Mouse (Mus musculus) kidney, embryonic 15.5 days (tissue): Measurements from ENCODE around the gene Gm10153. TPM values are rescaled to one million over a fixed set of nuclear protein-coding genes. Genes with fewer than 3 reads are reported as not detected.
"Not testable (repeated sequence)": the region's sequence is repeated elsewhere in the genome, so short reads cannot be mapped to it uniquely, and the experiment has no call there.

ENCODE experiments used
- ATAC-seq: fragments of 200-750 bp; cut with Nextera tagmentation; replicated peaks from 2 replicates; pipeline ENCODE4 v1.8.0; 2017; ENCODE audit warnings: moderate TSS enrichment; ENCODE audit not compliant: low FRiP score
- H3K27ac ChIP-seq: fragments of 300-500 bp; sonication (generic); 2 replicates; pipeline ENCODE4 v1.5.1; 2015; ENCODE audit warnings: mild to moderate bottlenecking, inconsistent platforms
- H3K27me3 ChIP-seq: fragments of 300-500 bp; sonication (generic); 2 replicates; pipeline ENCODE4 v1.6.1; 2015; ENCODE audit warnings: inconsistent platforms
- H3K36me3 ChIP-seq: fragments of 300-500 bp; sonication (generic); 2 replicates; pipeline ENCODE4 v1.6.1; 2015; ENCODE audit warnings: inconsistent platforms
- H3K4me1 ChIP-seq: fragments of 300-500 bp; sonication (generic); 2 replicates; pipeline ENCODE4 v1.6.1; 2015; ENCODE audit warnings: inconsistent platforms
- H3K4me2 ChIP-seq: fragments of 300-500 bp; sonication (generic); 2 replicates; pipeline ENCODE4 v1.6.1; 2015; ENCODE audit warnings: moderate library complexity, mild to moderate bottlenecking, inconsistent platforms
- H3K4me3 ChIP-seq: fragments of 300-500 bp; sonication (generic); replicated peaks from 2 replicates; pipeline ENCODE4 v1.5.1; 2015; ENCODE audit warnings: mild to moderate bottlenecking, inconsistent platforms
- H3K9ac ChIP-seq: fragments of 300-500 bp; sonication (generic); 2 replicates; pipeline ENCODE4 v1.6.1; 2015; ENCODE audit warnings: mild to moderate bottlenecking, inconsistent platforms
- H3K9me3 ChIP-seq: fragments of 300-500 bp; sonication (generic); replicated peaks from 2 replicates; pipeline ENCODE4 v1.6.1; 2016; ENCODE audit warnings: inconsistent platforms
- WGBS: fragments of 180-500 bp; shearing (Covaris S2); methylation state at CpG from one replicate; pipeline ENCODE4 v1.1.7; 2015; ENCODE audit warnings: mixed read lengths; 5-methylcytosine and 5-hydroxymethylcytosine counted together
- polyA plus RNA-seq: library from polyadenylated mRNA; unstranded; fragments of >200 nt; fragmentation: Nextera tagmentation; extraction: Ambion mirVana; gene quantifications from 2 replicates; pipeline ENCODE4 v1.2.1, GENCODE M21; 2015

The Gm10153 gene
- polyA plus RNA-seq, 1 experiment from 2014 or later = not detected

GRCm38 (mm10) chr7:142175905-142176304 lies 14.3 kb downstream of the Gm10153 start, which contains the start of gene Krtap5-2:
TSS of gene Krtap5-2 (minus strand) at chr7:142176005.
- not testable (repeated sequence) for H3K27me3 ChIP-seq, H3K4me3 ChIP-seq, H3K4me1 ChIP-seq, H3K36me3 ChIP-seq, ATAC-seq, H3K27ac ChIP-seq, H3K9ac ChIP-seq, H3K9me3 ChIP-seq, H3K4me2 ChIP-seq

- 52% methylated on average over 3 of the region's 3 CpGs for WGBS
- Histone ChIP-seq H3K4me2 (no peak overlapping the region), H3K4me3 (no peak overlapping the region)
These were observed 20.4 kb downstream of the Gm10153 start for GRCm38 (mm10) chr7:142169836-142170235.

DNA sequence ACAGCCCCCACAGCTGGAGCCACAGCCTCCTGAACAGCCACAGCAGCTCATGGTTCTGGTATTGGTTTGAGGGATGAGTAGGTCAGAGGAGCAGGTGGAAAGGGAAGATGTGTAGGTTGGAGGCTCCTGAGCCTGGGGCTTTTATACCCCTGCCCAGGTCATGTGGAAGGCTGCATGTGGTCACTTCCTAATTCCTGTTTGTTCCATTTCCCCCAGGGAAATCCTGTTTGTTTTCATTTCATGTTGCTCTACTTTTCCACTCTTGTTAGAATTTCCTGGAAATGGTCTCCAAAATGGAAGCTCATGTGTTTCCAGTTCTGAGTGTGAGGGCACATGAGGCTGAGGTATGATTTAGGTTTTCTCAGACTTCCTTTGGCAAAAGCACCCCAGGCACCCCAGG lies 24.6 kb downstream of the Gm10153 start, which contains the start of gene Gm4553:
Gm4553 (minus strand) TSS at position 101 of the 400 bp plus-strand sequence.
- H3K9ac ChIP-seq, H3K9me3 ChIP-seq, H3K4me1 ChIP-seq, H3K4me3 ChIP-seq, ATAC-seq, H3K4me2 ChIP-seq, H3K27me3 ChIP-seq, H3K27ac ChIP-seq, H3K36me3 ChIP-seq: not testable (repeated sequence)

More at GRCm38 (mm10) chr7:142169836-142170235, 20.4 kb downstream of the Gm10153 start:
- H3K9ac ChIP-seq = no peak overlapping the region
- no peaks in the 10 kb centered on the region for H3K36me3 ChIP-seq
- no peaks in the 10 kb centered on the region for H3K4me1 ChIP-seq
- no peaks in the 10 kb centered on the region for H3K9me3 ChIP-seq
- ATAC-seq = no peak
- no peak overlapping the region for H3K27ac ChIP-seq
- no peaks in the 10 kb centered on the region for H3K27me3 ChIP-seq

DNA sequence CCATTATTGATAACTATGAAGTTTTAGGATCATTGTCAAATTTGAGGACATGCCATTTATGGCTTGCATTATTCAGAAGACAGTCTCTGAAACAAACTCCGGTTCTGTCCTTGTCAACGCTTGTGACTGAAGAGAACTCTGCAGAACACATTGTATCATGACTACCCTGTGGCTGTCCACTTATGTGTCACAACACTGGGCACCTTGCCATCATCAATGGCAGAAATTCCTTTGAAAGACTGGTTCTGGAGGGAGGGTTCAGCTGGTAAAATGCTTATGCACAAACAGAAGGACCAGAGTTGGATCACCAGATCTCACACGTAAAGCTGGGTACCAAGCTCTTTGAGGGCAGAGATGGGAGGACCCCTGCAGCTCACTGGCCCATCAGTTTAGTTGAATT lies 30.8 kb downstream of the Gm10153 start:
- Histone ChIP-seq H3K4me3 (no peak overlapping the region), H3K9ac (no peak overlapping the region), H3K27ac (no peak overlapping the region), H3K4me2 (no peak overlapping the region), H3K27me3 (no peaks in the 10 kb centered on the region), H3K9me3 (no peaks in the 10 kb centered on the region), H3K36me3 (no peaks in the 10 kb centered on the region), H3K4me1 (no peaks in the 10 kb centered on the region)
- ATAC-seq = no peak
- WGBS = 93% methylated on average over 3 of the region's 3 CpGs

GRCm38 (mm10) chr7:142157013-142157412 lies 33.2 kb downstream of the Gm10153 start, which contains the start of gene Gm29735:
TSS of gene Gm29735 (minus strand) at chr7:142157113.
- not testable (repeated sequence) for H3K27ac ChIP-seq, H3K4me3 ChIP-seq, H3K36me3 ChIP-seq, H3K9me3 ChIP-seq, H3K27me3 ChIP-seq, H3K4me1 ChIP-seq, ATAC-seq, H3K9ac ChIP-seq, H3K4me2 ChIP-seq
- WGBS = 32% methylated on average over 2 of the region's 2 CpGs

DNA sequence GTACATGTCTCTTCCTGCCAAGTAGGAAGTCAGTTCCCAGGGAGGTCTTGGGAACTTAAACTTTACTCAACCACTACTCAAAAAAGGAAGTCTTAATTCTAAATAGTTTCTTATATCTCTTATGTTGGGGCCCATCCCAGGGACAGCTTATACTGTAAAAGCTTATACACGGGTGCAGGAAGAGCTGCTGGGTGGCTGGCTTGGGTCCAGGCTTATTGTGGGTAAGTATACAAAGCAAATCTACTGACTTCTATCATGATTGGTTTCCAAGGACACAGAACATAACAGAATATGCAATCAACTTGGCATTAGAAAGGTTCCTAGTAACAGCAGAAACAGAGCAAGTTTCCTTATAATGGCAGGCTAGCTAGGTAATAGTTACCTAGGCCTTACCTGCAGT lies 34.9 kb downstream of the Gm10153 start:
- no peaks in the 10 kb centered on the region for H3K27me3 ChIP-seq
- no peaks in the 10 kb centered on the region for H3K36me3 ChIP-seq
- ATAC-seq = no peak
- no peaks in the 10 kb centered on the region for H3K9me3 ChIP-seq
- 73% methylated on average over 1 of the region's 1 CpGs for WGBS
- no peak overlapping the region for H3K9ac ChIP-seq
- H3K27ac ChIP-seq = no peak overlapping the region
- H3K4me2 ChIP-seq = no peak overlapping the region
- H3K4me3 ChIP-seq = no peak overlapping the region
- H3K4me1 ChIP-seq = no peaks in the 10 kb centered on the region

- H3K4me3 ChIP-seq = no peak overlapping the region
- no peaks in the 10 kb centered on the region for H3K4me1 ChIP-seq
- no peaks in the 10 kb centered on the region for H3K27me3 ChIP-seq
- no peak for ATAC-seq
- no peaks in the 10 kb centered on the region for H3K9me3 ChIP-seq
- no peak overlapping the region for H3K4me2 ChIP-seq
- 80% methylated on average over 4 of the region's 4 CpGs for WGBS
- H3K27ac ChIP-seq = no peak overlapping the region
- no peaks in the 10 kb centered on the region for H3K36me3 ChIP-seq
- no peak overlapping the region for H3K9ac ChIP-seq
These were observed 38.0 kb downstream of the Gm10153 start for GRCm38 (mm10) chr7:142152191-142152590.

GRCm38 (mm10) chr7:142148633-142149032 lies 41.6 kb downstream of the Gm10153 start:
- no peak overlapping the region for H3K4me2 ChIP-seq

DNA sequence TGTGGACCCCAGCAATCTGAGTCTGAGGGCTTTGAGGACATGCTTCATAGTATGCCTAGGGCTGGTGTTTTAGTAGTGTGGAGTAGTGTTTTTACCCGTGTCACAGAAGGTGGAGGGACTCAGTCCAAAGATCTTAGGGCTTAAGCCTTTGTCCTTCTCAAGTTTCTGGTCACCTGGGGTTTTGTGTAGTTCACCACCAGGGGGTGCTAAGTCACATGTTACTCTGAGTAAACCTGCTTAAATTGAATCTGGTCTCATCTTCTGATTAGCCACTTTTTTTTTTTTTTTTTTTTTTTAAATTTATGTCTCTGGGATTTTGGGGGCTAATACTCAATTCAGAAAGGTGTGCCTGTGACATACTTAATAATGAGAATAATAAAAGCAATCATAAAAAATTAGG lies 44.2 kb downstream of the Gm10153 start:
- Histone ChIP-seq H3K4me3 (no peak overlapping the region), H3K9ac (no peak overlapping the region), H3K4me1 (no peaks in the 10 kb centered on the region), H3K36me3 (no peaks in the 10 kb centered on the region), H3K4me2 (no peak overlapping the region), H3K9me3 (no peaks in the 10 kb centered on the region), H3K27ac (no peak overlapping the region), H3K27me3 (peaks cover 10% of the 10 kb centered on the region)
- no peak for ATAC-seq
- 5% methylated on average over 1 of the region's 1 CpGs for WGBS

More at GRCm38 (mm10) chr7:142148633-142149032, 41.6 kb downstream of the Gm10153 start:
- Histone ChIP-seq H3K36me3 (no peaks in the 10 kb centered on the region), H3K9me3 (no peaks in the 10 kb centered on the region), H3K27me3 (peaks cover 10% of the 10 kb centered on the region), H3K9ac (no peak overlapping the region), H3K4me1 (no peaks in the 10 kb centered on the region), H3K27ac (no peak overlapping the region), H3K4me3 (no peak overlapping the region)
- no peak for ATAC-seq

GRCm38 (mm10) chr7:142145413-142145940 lies 44.7 kb downstream of the Gm10153 start:
- no peak overlapping the region for H3K27ac ChIP-seq
- H3K36me3 ChIP-seq = no peaks in the 10 kb centered on the region
- H3K4me3 ChIP-seq = no peak overlapping the region
- no peaks in the 10 kb centered on the region for H3K4me1 ChIP-seq
- H3K27me3 ChIP-seq = peaks cover 10% of the 10 kb centered on the region
- ATAC-seq = no peak
- H3K9ac ChIP-seq = no peak overlapping the region
- no peaks in the 10 kb centered on the region for H3K9me3 ChIP-seq
- H3K4me2 ChIP-seq = no peak overlapping the region
- WGBS = 39% methylated on average over 4 of the region's 4 CpGs

GRCm38 (mm10) chr7:142144507-142144906 lies 45.7 kb downstream of the Gm10153 start, which contains the start of gene Gm45337:
TSS of gene Gm45337 (minus strand) at chr7:142144607.
- Histone ChIP-seq H3K9me3 (no peaks in the 10 kb centered on the region), H3K4me3 (no peak within 1 kb of the TSS), H3K4me1 (no peaks in the 10 kb centered on the region), H3K27me3 (peaks cover 10% of the 10 kb centered on the region), H3K9ac (no peak within 1 kb of the TSS), H3K4me2 (no peak within 1 kb of the TSS), H3K36me3 (no peaks in the 10 kb centered on the region), H3K27ac (no peak within 1 kb of the TSS)
- no peak for ATAC-seq
- 86% methylated on average over 1 of the region's 1 CpGs for WGBS

DNA sequence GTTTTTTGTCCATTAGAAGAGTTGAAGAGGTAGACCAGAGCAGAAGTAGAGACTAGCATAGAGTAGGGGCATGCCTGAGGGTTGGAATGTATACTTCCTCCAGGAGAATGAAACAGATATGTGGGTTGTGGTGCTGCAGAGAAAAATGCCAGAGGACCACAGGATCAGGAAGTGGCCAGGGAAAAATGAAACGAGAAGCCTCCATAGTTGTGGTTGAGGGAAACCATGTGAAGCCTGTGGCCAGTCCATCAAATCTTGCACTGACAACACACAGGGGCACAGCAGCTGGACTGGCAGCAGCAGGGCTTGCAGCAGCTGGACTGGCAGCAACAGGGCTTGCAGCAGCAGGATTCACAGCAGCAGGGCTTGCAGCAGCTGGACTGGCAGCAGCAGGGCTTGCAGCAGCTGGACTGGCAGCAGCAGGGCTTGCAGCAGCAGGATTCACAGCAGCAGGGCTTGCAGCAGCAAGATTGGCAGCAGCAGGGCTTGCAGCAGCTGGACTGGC lies 46.6 kb downstream of the Gm10153 start:
- not testable (repeated sequence) for H3K9ac ChIP-seq, H3K4me2 ChIP-seq, H3K4me1 ChIP-seq, H3K9me3 ChIP-seq, H3K36me3 ChIP-seq, H3K27me3 ChIP-seq, H3K4me3 ChIP-seq, H3K27ac ChIP-seq, ATAC-seq
- WGBS = 43% methylated on average over 1 of the region's 1 CpGs

DNA sequence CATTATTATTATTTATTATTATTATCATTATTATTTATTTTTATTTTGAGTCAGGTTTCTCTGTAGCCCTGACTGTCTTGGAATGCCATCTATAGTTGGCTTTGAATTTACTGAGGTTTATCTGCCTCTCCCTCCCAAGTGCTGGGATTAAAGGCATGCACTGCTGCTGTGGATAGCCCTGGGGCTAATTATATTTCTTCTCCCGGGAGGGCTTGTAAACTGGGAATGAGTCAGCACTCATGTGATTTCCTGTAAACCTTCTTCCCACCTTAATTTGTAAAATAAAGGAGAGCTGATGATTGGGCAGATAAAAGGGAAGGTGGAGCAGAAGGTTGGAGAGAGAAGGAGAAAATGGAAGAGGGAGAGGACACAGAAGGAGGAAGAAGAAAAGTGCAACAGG lies 49.5 kb downstream of the Gm10153 start:
- H3K9ac ChIP-seq = no peak overlapping the region
- no peak overlapping the region for H3K27ac ChIP-seq
- ATAC-seq = no peak
- H3K4me2 ChIP-seq = no peak overlapping the region
- H3K27me3 ChIP-seq = peaks cover 7% of the 10 kb centered on the region
- no peak overlapping the region for H3K4me3 ChIP-seq
- 2% methylated on average over 1 of the region's 1 CpGs for WGBS
- H3K36me3 ChIP-seq = no peaks in the 10 kb centered on the region
- H3K4me1 ChIP-seq = no peaks in the 10 kb centered on the region
- H3K9me3 ChIP-seq = no peaks in the 10 kb centered on the region
